Mouse (Mus musculus): ENCODE data around the gene Pogk.

DNA sequence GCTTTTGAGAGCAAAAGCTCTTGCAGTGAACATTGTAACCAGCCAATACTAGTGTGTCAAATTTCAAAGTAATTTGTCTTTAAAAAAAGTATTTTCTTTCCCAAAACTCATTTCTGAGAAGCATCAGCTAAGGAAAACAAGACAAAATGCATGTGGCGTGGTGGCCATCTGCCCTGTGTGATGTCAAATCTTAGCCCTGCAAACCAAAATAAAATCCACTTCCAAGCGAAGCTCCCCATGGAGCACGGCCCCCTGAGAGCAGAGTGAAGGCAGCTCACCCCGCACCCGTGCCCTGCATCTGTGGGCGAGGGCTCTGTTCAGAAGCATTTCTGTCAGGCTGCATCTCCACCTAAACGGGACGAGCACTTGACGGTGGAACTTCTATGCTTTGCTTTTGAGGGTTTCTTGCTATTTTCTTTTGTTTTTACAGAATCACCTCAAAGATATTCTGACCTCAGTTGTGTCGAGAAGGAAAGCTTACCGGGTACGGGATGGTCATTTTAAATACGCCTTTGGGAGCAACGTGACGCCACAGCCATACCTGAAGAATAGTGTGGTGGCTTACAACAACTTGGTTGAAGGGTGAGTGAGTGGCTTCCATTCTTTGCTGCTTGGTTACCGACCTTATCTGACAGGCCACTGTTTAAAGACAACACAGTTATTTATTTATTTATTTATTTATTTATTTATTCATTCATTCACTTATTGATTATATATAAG is 20.1 kb downstream of the Pogk start:
- no peak for TF ChIP-seq CTCF (IDR thresholded peaks at IDR 0.05; ENCODE audit: low read depth, low read length)
- no peak for TF ChIP-seq GATA1 (IDR thresholded peaks at IDR 0.05; ENCODE audit: borderline replicate concordance, low read length)
- TF ChIP-seq TAL1 (conservative IDR thresholded peaks at IDR 0.05; ENCODE audit: low read depth, low read length), result no peak

All from G1E (cell line).